Mouse (Mus musculus) megakaryocyte, embryonic 14.5 days (primary cell): ENCODE results near the gene Dnajc13.

ENCODE experiments used
- FLI1 ChIP-seq: IDR thresholded peaks from 2 replicates; pipeline ENCODE4 v1.6.1; 2012; ENCODE audit warnings: low read length, inconsistent platforms, mixed read lengths
- GATA1 ChIP-seq: IDR thresholded peaks from 3 replicates; pipeline ENCODE4 v1.6.1; 2012; ENCODE audit warnings: mixed read lengths, low read length, inconsistent platforms, borderline replicate concordance

DNA sequence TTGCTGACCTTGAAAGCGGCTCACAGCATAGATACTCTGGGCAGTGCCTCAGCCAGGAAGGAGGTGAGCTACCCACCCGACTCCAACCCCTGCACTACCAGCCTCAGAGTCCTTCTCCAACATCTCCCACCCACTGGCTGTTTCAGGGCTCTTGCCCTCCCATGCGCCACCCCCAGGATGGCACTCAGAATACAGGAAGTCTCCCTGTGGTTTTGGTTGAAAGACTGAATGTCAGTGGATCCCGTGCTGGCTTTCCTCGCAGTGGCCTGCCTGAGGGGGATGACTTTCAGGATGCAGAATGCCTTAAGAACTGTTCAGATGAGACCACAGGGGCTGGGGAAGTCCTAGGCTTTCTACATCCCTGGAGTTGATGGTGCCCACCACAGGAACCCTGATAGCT is 139.6 kb downstream of the Dnajc13 start:
- TF ChIP-seq GATA1 (no peak), FLI1 (no peak)
